ENCODE assay signal across 14 mouse cellular contexts in the genomic region with DNA sequence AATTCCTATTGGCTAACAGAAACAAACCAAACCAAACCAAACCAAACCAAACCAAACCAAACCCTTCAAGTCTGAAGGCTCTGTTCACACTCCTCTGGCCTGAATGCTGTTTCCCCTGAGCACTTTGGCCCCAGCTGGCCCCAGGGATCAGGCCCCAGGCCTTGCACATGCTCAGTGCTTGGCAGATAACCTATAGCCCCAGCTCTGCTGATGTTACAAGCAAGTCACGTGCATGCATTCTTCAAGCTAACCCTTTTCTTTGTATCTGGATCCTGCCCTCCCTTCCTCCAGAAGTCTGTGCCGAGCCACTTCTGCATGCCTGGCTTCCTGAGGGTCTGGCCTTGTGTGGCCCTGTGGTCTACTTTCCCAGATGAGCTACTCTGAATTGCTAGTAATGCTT. TPM values are rescaled to one million over a fixed set of nuclear protein-coding genes. Genes with fewer than 3 reads are reported as not detected.
DNase-seq lines count a peak whose midpoint lies in the region; ATAC-seq and TF ChIP-seq lines count a peak whose summit lies in the region.
"Had no signal": no experiment of that assay in that cellular context is flagged by ENCODE, and none has a peak within 500 bp of the region (broad histone marks: within the 10 kb centered on the region; RNA-seq: fewer than 3 reads in every experiment).

No protein-coding gene starts in this region.

- no peak overlapping the region for H3K9ac ChIP-seq in heart, embryonic 14.5 days (ENCODE audit: low read length)
- no peak overlapping the region for H3K9ac ChIP-seq in midbrain, embryonic 12.5 days (replicated peaks)
- H3K9ac ChIP-seq in heart, postnatal 0 days (replicated peaks; ENCODE audit: low read depth, low read length), result no peak overlapping the region
- H3K9ac ChIP-seq: neural tube, embryonic 13.5 days had no signal

- TF ChIP-seq EP300 in heart, postnatal 0 days (IDR thresholded peaks at IDR 0.05; ENCODE audit: low read depth), result no peak

- H3K4me3 ChIP-seq in heart, embryonic 14.5 days (ENCODE audit: control insufficient read depth in 1 of 2, insufficient read depth in 1 of 2, low read depth in 1 of 2, low read length in 2 of 2), result no peak overlapping the region
- H3K4me3 ChIP-seq in midbrain, embryonic 12.5 days, result no peak overlapping the region
- no peak overlapping the region for H3K4me3 ChIP-seq in midbrain, embryonic 10.5 days
- H3K4me3 ChIP-seq in heart, postnatal 0 days (ENCODE audit: low read depth, low read length), result no peak overlapping the region
- H3K4me3 ChIP-seq: erythroblast, embryonic 14.5 days; neural tube, embryonic 13.5 days had no signal

- H3K4me2 ChIP-seq in heart, embryonic 14.5 days (ENCODE audit: low read length), result no peak overlapping the region
- H3K4me2 ChIP-seq in midbrain, embryonic 12.5 days (replicated peaks), result no peak overlapping the region
- H3K4me2 ChIP-seq in heart, postnatal 0 days (ENCODE audit: low read depth, low read length), result no peak overlapping the region
- H3K4me2 ChIP-seq: neural tube, embryonic 13.5 days had no signal

- no peaks in the 10 kb centered on the region for H3K9me3 ChIP-seq in heart, embryonic 14.5 days (ENCODE audit: control insufficient read depth, low read length)
- no peaks in the 10 kb centered on the region for H3K9me3 ChIP-seq in midbrain, embryonic 12.5 days
- H3K9me3 ChIP-seq in midbrain, embryonic 10.5 days (replicated peaks), result no peaks in the 10 kb centered on the region
- H3K9me3 ChIP-seq in heart, postnatal 0 days (replicated peaks; ENCODE audit: control insufficient read depth, low read length), result no peaks in the 10 kb centered on the region
- H3K9me3 ChIP-seq: neural tube, embryonic 13.5 days had no signal

- TF ChIP-seq CTCF in heart, postnatal 0 days (IDR thresholded peaks at IDR 0.05; ENCODE audit: low read depth), result no peak

- H3K36me3 ChIP-seq in heart, embryonic 14.5 days (ENCODE audit: control insufficient read depth, insufficient read depth, low read length), result 0 out of 2 replicates have a peak, but pooled peaks cover 2% of the 10 kb centered on the region
- H3K36me3 ChIP-seq in midbrain, embryonic 12.5 days, result no peaks in the 10 kb centered on the region
- H3K36me3 ChIP-seq in midbrain, embryonic 10.5 days, result no peaks in the 10 kb centered on the region
- H3K36me3 ChIP-seq in heart, postnatal 0 days (replicated peaks; ENCODE audit: control insufficient read depth, insufficient read depth, low read length), result no peaks in the 10 kb centered on the region
- H3K36me3 ChIP-seq: neural tube, embryonic 13.5 days had no signal

- peaks cover 35 to 49% of the 10 kb centered on the region in 2 experiments for H3K4me1 ChIP-seq in heart, embryonic 14.5 days (ENCODE audit: control insufficient read depth in 2 of 2, insufficient read depth in 2 of 2, low read length in 2 of 2)
- H3K4me1 ChIP-seq in midbrain, embryonic 12.5 days, result peaks cover 26% of the 10 kb centered on the region
- peaks cover 33% of the 10 kb centered on the region for H3K4me1 ChIP-seq in midbrain, embryonic 10.5 days
- peaks cover 44% of the 10 kb centered on the region for H3K4me1 ChIP-seq in heart, postnatal 0 days (ENCODE audit: control insufficient read depth, insufficient read depth)

- ATAC-seq in heart, embryonic 14.5 days (ENCODE audit: insufficient number of reproducible peaks, insufficient read depth, low FRiP score, low read depth), result 0 out of 2 replicates have a peak, but pooled peaks have one; percentile 47
- ATAC-seq in midbrain, embryonic 12.5 days (ENCODE audit: low FRiP score, low read depth), result peak; percentile 65
- ATAC-seq in heart, postnatal 0 days (ENCODE audit: insufficient read depth, low read depth), result 0 out of 2 replicates have a peak, but pooled peaks have one; percentile 17

- no peak for DNase-seq in heart, adult 8-10 months (ENCODE audit: low spot score)
- DNase-seq in midbrain, embryonic 10.5 days (ENCODE audit: low spot score), result no peak
- peak; percentile 66 for DNase-seq in heart, postnatal 0 days (ENCODE audit: low spot score)
- DNase-seq in thymus, postnatal 0 days (ENCODE audit: low spot score), result no peak
- no peak for DNase-seq in urinary bladder, postnatal 14 days (ENCODE audit: low spot score)
- DNase-seq: adrenal gland, adult 8-10 months; cerebellum, adult 18-20 months; kidney, postnatal 4 days; thymus, adult 18-20 months had no signal

- no peaks in the 10 kb centered on the region for H3K27me3 ChIP-seq in heart, embryonic 14.5 days (ENCODE audit: control insufficient read depth, insufficient read depth, low read length)
- H3K27me3 ChIP-seq in midbrain, embryonic 12.5 days, result no peaks in the 10 kb centered on the region
- H3K27me3 ChIP-seq in midbrain, embryonic 10.5 days (ENCODE audit: low read depth, poor library complexity, severe bottlenecking), result no peaks in the 10 kb centered on the region
- H3K27me3 ChIP-seq in heart, postnatal 0 days (ENCODE audit: control insufficient read depth, insufficient read depth, low read length), result no peaks in the 10 kb centered on the region
- H3K27me3 ChIP-seq: neural tube, embryonic 13.5 days had no signal

- 20% methylated on average over 2 of the region's 2 CpGs for WGBS in heart, embryonic 14.5 days
- WGBS in midbrain, embryonic 12.5 days, result 19% methylated on average over 2 of the region's 2 CpGs
- 45% methylated on average over 2 of the region's 2 CpGs for WGBS in midbrain, embryonic 10.5 days
- WGBS in heart, postnatal 0 days, result 16% methylated on average over 2 of the region's 2 CpGs

- peak overlapping the region; percentile 42 to 43; a peak in 2 of 4 replicates for H3K27ac ChIP-seq in heart, embryonic 14.5 days (replicated peaks in 1 of 2; ENCODE audit: control insufficient read depth in 1 of 2, insufficient read depth in 1 of 2, low read depth in 2 of 2, low read length in 2 of 2)
- no peak overlapping the region for H3K27ac ChIP-seq in midbrain, embryonic 12.5 days (replicated peaks)
- no peak overlapping the region; the same call in 1 of the 2 replicates for H3K27ac ChIP-seq in midbrain, embryonic 10.5 days (replicated peaks)
- peak overlapping the region; percentile 9 for H3K27ac ChIP-seq in heart, postnatal 0 days (ENCODE audit: low read depth)
- H3K27ac ChIP-seq: macrophage; neural tube, embryonic 13.5 days had no signal

RNA-seq across cellular contexts. Expression of gene Gnpnat1, which starts 46.4 kb away (rescaled TPM):
- 22.6 and 23.9 TPM in 2 replicates for polyA plus RNA-seq in heart, embryonic 14.5 days (2014; fragmentation: Nextera tagmentation; extraction: Ambion mirVana)
- total RNA-seq in heart, adult 8-10 months (2022), result 10 to 100 TPM; 11.5 to 13.3 (median 12.3) TPM
- polyA plus RNA-seq in midbrain, embryonic 12.5 days (2016; fragmentation: Nextera tagmentation; extraction: Ambion mirVana), result 34.1 and 35.0 TPM in 2 replicates
- polyA plus RNA-seq in midbrain, embryonic 10.5 days (2016; fragmentation: Nextera tagmentation; extraction: Ambion mirVana), result 37.8 and 42.4 TPM in 2 replicates
- 5.3 and 11.0 TPM in 2 replicates for total RNA-seq in heart, postnatal 0 days (2014; rRNA removed; ENCODE audit: low replicate concordance)
- polyA plus RNA-seq in heart, postnatal 0 days (2015; fragmentation: Nextera tagmentation; extraction: Ambion mirVana), result 18.6 and 22.1 TPM in 2 replicates
- polyA plus RNA-seq in thymus, postnatal 0 days (2015; fragmentation: Nextera tagmentation; extraction: Ambion mirVana), result 30.3 and 40.1 TPM in 2 replicates
- polyA plus RNA-seq: erythroblast, embryonic 14.5 days had no signal

Comparison
In these comparisons a context has a peak if more than half of its experiments do, and no peak if none do; other contexts are left out.
1. H3K27ac ChIP-seq: peak in heart, embryonic 14.5 days (2 of 2) and heart, postnatal 0 days (single experiment); none in midbrain, embryonic 12.5 days (single experiment) and midbrain, embryonic 10.5 days (single experiment).
2. Peak in every context shown above with its lines, with median percentiles within 50 percentile points of each other: ATAC-seq.